Mouse (Mus musculus) CH12.LX (cell line): ENCODE results near the gene Psmg4. TPM values are rescaled to one million over a fixed set of nuclear protein-coding genes. Genes with fewer than 3 reads are reported as not detected.

Experiments used
- DNase-seq: peaks from one replicate; pipeline ENCODE4 v3.0.0-alpha.2; 2013; ENCODE audit errors: extremely low read depth
- H3K27ac ChIP-seq: 2 replicates; pipeline ENCODE4 v1.5.1; 2012; ENCODE audit warnings: low read depth, mild to moderate bottlenecking, control low read depth, moderate library complexity; ENCODE audit not compliant: insufficient read depth
- H3K27me3 ChIP-seq: replicated peaks from 2 replicates; pipeline ENCODE3; 2012; ENCODE audit warnings: inconsistent platforms
- H3K36me3 ChIP-seq, 2 experiments: replicated peaks in 1 of 2; 2 replicates each; pipeline versions ENCODE3 to v1.6.1; 2012; ENCODE audit warnings: inconsistent platforms in 1 of 2, low read length in 1 of 2, mild to moderate bottlenecking in 1 of 2, mixed read lengths in 1 of 2, moderate library complexity in 1 of 2; ENCODE audit not compliant: control insufficient read depth in 1 of 2, insufficient read depth in 1 of 2
- H3K4me1 ChIP-seq, 2 experiments: 2 replicates each; pipeline ENCODE4 v1.6.1; 2012; ENCODE audit warnings: inconsistent platforms in 1 of 2, moderate library complexity in 1 of 2; ENCODE audit not compliant: insufficient read depth in 2 of 2, control insufficient read depth in 1 of 2
- H3K4me2 ChIP-seq: 2 replicates; pipeline ENCODE4 v1.6.1; 2012; ENCODE audit warnings: low read depth, mild to moderate bottlenecking, control low read depth; ENCODE audit not compliant: poor library complexity, insufficient read depth, severe bottlenecking
- H3K4me3 ChIP-seq, 3 experiments: fragments of 150-350 bp in 1 of 3; sonication (generic) in 1 of 3; replicated peaks in 1 of 3; 2 replicates each; pipeline versions ENCODE3 to v1.5.1; 2011 to 2012; ENCODE audit warnings: low read depth in 2 of 3, low read length in 2 of 3, mild to moderate bottlenecking in 2 of 3, moderate library complexity in 2 of 3, control low read depth in 1 of 3, improper control_type of control experiment in 1 of 3, inconsistent platforms in 1 of 3, mixed read lengths in 1 of 3; ENCODE audit not compliant: poor library complexity in 1 of 3
- H3K79me2 ChIP-seq: replicated peaks from 2 replicates; pipeline ENCODE4 v1.6.1; 2012; ENCODE audit warnings: mild to moderate bottlenecking, moderate library complexity; ENCODE audit not compliant: control insufficient read depth, poor library complexity, insufficient read depth, severe bottlenecking; ENCODE audit errors: extremely low read depth
- H3K9ac ChIP-seq: 2 replicates; pipeline ENCODE4 v1.6.1; 2012; ENCODE audit warnings: low read depth, mild to moderate bottlenecking, control low read depth, moderate library complexity; ENCODE audit not compliant: insufficient read depth
- H3K9me3 ChIP-seq: replicated peaks from 2 replicates; pipeline ENCODE3; 2012; ENCODE audit warnings: low read length, inconsistent platforms, mixed read lengths
- BHLHE40 ChIP-seq: IDR thresholded peaks from 2 replicates; pipeline ENCODE4 v1.6.1; 2011; ENCODE audit warnings: mild to moderate bottlenecking, low read depth, low read length, improper control_type of control experiment
- CHD1 ChIP-seq: IDR thresholded peaks from 2 replicates; pipeline ENCODE4 v1.6.1; 2012; ENCODE audit warnings: low read depth, low read length, improper control_type of control experiment, inconsistent platforms
- CHD2 ChIP-seq: IDR thresholded peaks from 2 replicates; pipeline ENCODE4 v1.6.1; 2011; ENCODE audit warnings: low read length, improper control_type of control experiment
- E2F4 ChIP-seq: IDR thresholded peaks from 2 replicates; pipeline ENCODE4 v1.6.1; 2011; ENCODE audit warnings: low read depth, low read length, improper control_type of control experiment; ENCODE audit not compliant: insufficient replicate concordance
- ETS1 ChIP-seq: conservative IDR thresholded peaks from 2 replicates; pipeline ENCODE4 v1.6.1; 2012; ENCODE audit warnings: low read depth, mild to moderate bottlenecking, inconsistent platforms, low read length, improper control_type of control experiment, moderate library complexity
- HCFC1 ChIP-seq: IDR thresholded peaks from 2 replicates; pipeline ENCODE4 v1.6.1; 2012; ENCODE audit warnings: low read depth, mild to moderate bottlenecking, inconsistent platforms, low read length, improper control_type of control experiment
- IRF4 ChIP-seq: IDR thresholded peaks from 2 replicates; pipeline ENCODE4 v1.6.1; 2014; ENCODE audit warnings: low read depth, mild to moderate bottlenecking, inconsistent platforms, low read length, improper control_type of control experiment
- MAX ChIP-seq: IDR thresholded peaks from 2 replicates; pipeline ENCODE4 v1.6.1; 2011; ENCODE audit warnings: low read length, improper control_type of control experiment
- MAZ ChIP-seq: IDR thresholded peaks from 2 replicates; pipeline ENCODE4 v1.6.1; 2012; ENCODE audit warnings: low read depth, mild to moderate bottlenecking, inconsistent platforms, low read length, improper control_type of control experiment, moderate library complexity
- MEF2A ChIP-seq: IDR thresholded peaks from 2 replicates; pipeline ENCODE4 v1.6.1; 2014; ENCODE audit warnings: low read depth, mild to moderate bottlenecking, inconsistent platforms, low read length, improper control_type of control experiment, borderline replicate concordance
- PAX5 ChIP-seq: IDR thresholded peaks from 2 replicates; pipeline ENCODE4 v1.6.1; 2012; ENCODE audit warnings: low read length, inconsistent platforms, mixed read lengths
- POLR2A ChIP-seq: IDR thresholded peaks from 2 replicates; pipeline ENCODE4 v1.6.1; 2011; ENCODE audit warnings: low read depth, mild to moderate bottlenecking, improper control_type of control experiment, low read length
- RAD21 ChIP-seq: IDR thresholded peaks from 2 replicates; pipeline ENCODE4 v1.6.1; 2011; ENCODE audit warnings: low read depth, mild to moderate bottlenecking, low read length, improper control_type of control experiment, moderate library complexity
- RCOR1 ChIP-seq: conservative IDR thresholded peaks from 2 replicates; pipeline ENCODE4 v1.6.1; 2012; ENCODE audit warnings: low read depth, mild to moderate bottlenecking, inconsistent platforms, low read length, improper control_type of control experiment
- TBP ChIP-seq: conservative IDR thresholded peaks from 2 replicates; pipeline ENCODE4 v1.6.1; 2011; ENCODE audit warnings: low read depth, low read length, improper control_type of control experiment
- TCF12 ChIP-seq: IDR thresholded peaks from 2 replicates; pipeline ENCODE4 v1.6.1; 2014; ENCODE audit warnings: low read depth, mild to moderate bottlenecking, inconsistent platforms, low read length, improper control_type of control experiment
- USF2 ChIP-seq: conservative IDR thresholded peaks from 2 replicates; pipeline ENCODE4 v1.6.1; 2011; ENCODE audit warnings: low read depth, low read length, improper control_type of control experiment
- ZNF384 ChIP-seq: IDR thresholded peaks from 2 replicates; pipeline ENCODE4 v1.6.1; 2012; ENCODE audit warnings: low read depth, low read length, improper control_type of control experiment, inconsistent platforms
- dilution Hi-C: fragments of 300-500 bp; cut with MboI; formaldehyde crosslinking; loops from 2 replicates; pipeline ENCODE4 v1.14.3; 2020; ENCODE audit warnings: low sequenced_read_pairs; ENCODE audit not compliant: extremely low pct_unique_long_range_greater_than_20kb, extremely low pct_ligation_motif_present
- in situ Hi-C: fragments of 300-500 bp; cut with MboI; formaldehyde crosslinking; loops from 3 replicates; pipeline ENCODE4 v1.14.3; 2019; ENCODE audit warnings: low sequenced_read_pairs, low pct_ligation_motif_present, low pct_unique_long_range_greater_than_20kb, mixed read lengths
- polyA plus RNA-seq: library from polyadenylated mRNA; unstranded; fragments of >175 nt; gene quantifications from 2 replicates; pipeline ENCODE4 v1.2.1, GENCODE M21; 2012; ENCODE audit warnings: low read depth; ENCODE audit not compliant: insufficient read length
- total RNA-seq, 2 experiments: library from RNA; depleted of rRNA; stranded (reverse); fragments of 300-350 nt in 1 of 2; fragments of >200 nt in 1 of 2; gene quantifications; 2 replicates each; pipeline ENCODE4 v1.2.3; 2012 to 2014

Gene Psmg4
- total and polyA plus RNA-seq, 3 experiments, result 120 to 234 (median 194) TPM

DNA sequence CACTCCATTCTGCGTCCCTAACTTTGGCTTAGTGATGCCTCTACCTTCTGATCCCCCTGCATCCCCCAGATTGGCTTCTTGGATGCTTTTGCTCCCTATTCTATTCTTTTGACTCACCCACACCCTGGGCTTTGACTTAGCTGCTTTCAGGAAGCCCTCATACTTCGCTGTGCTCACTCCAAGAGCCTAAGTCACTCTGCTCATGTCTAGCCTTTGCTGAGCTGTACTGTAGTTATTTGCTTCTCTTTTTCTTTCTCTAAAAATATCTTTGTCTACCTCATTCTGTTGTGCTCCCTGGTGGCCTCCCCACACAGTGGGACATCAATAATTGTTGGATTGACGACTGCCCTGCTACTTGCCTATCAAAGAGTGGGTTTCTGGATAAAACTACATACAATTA is 14.6 kb upstream of the Psmg4 start:
- H3K4me3 ChIP-seq, result no peak overlapping the region
- TF ChIP-seq USF2 (no peak), IRF4 (no peak), RCOR1 (no peak), CHD1 (no peak), RAD21 (no peak), ZNF384 (no peak), TBP (no peak), MAX (no peak), HCFC1 (no peak), BHLHE40 (no peak), E2F4 (no peak), PAX5 (no peak)
- TF ChIP-seq, all 38 proteins: peak for 0
- Histone ChIP-seq H3K27me3 (no peaks in the 10 kb centered on the region), H3K9ac (no peak overlapping the region), H3K79me2 (no peaks in the 10 kb centered on the region), H3K27ac (no peak overlapping the region), H3K4me1 (peaks cover 4 to 7% of the 10 kb centered on the region in 2 experiments), H3K4me2 (no peak overlapping the region), H3K9me3 (no peaks in the 10 kb centered on the region), H3K36me3 (no peaks in the 10 kb centered on the region)
- DNase-seq, result no peak
- in situ Hi-C loops (no loop called here), dilution Hi-C loops (no loop called here)

DNA sequence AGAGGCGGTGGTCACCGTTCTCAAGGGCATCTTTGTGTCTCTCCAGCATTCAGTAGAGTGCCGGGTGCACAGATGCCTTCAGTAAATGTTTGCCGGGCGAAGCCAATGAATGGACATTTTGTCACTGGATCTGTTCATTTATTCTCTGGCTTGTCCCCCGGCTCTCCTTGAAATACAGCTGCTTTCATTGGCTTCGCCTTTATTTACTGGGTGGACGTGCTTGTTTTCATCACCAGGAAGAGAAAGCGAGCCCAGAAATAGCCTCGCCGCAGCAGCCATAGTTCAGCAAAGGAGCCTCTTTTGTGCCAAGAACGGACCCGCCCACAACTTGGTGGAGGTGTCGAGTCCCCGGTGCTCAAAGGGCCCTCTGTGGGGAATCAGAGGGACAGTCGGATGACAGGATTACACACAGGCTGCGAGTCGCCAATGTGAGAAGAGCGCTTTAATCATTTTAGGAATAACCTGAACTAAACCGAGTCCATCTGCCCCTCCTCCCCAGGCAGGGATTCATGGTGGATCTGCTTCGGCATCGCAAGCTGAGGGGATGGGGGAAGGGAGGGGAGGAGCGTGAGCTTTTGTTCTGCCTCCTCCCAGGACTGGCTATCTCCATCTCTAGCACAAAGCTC is 13.9 kb upstream of the Psmg4 start:
- peak overlapping the region in 2 of 3 experiments; percentile 25 to 35 for H3K4me3 ChIP-seq
- peak overlapping the region; percentile 5 for H3K4me2 ChIP-seq
- H3K4me1 ChIP-seq, result peaks cover 7 to 13% of the 10 kb centered on the region in 2 experiments
- dilution Hi-C loops (no loop called here), in situ Hi-C loops (no loop called here)
- no peak overlapping the region for H3K27ac ChIP-seq
- no peak for DNase-seq
- TF ChIP-seq CHD2 (peak; percentile 92), TCF12 (peak; percentile 57; the same call in 1 of the 2 replicates), MAZ (0 out of 2 replicates have a peak, but pooled peaks have one; percentile 45), MEF2A (peak; percentile 48; the same call in 1 of the 2 replicates), ETS1 (no peak), POLR2A (0 out of 2 replicates have a peak, but pooled peaks have one; percentile 25)
- no peaks in the 10 kb centered on the region for H3K79me2 ChIP-seq
- no peaks in the 10 kb centered on the region for H3K36me3 ChIP-seq
- no peaks in the 10 kb centered on the region for H3K27me3 ChIP-seq
- peak overlapping the region; percentile 2; the same call in 1 of the 2 replicates for H3K9ac ChIP-seq
- no peaks in the 10 kb centered on the region for H3K9me3 ChIP-seq
